Mouse (Mus musculus) embryo, embryonic 11.5 days (tissue): Measurements from ENCODE around the gene Zfp869.
"Not testable (repeated sequence)": the region's sequence is repeated elsewhere in the genome, so short reads cannot be mapped to it uniquely, and the experiment has no call there.

Source experiments
- DNase-seq: peaks from one replicate; pipeline ENCODE4 v3.0.0-alpha.2; 2012; ENCODE audit warnings: low read depth, low spot score

The Zfp869 gene

DNA sequence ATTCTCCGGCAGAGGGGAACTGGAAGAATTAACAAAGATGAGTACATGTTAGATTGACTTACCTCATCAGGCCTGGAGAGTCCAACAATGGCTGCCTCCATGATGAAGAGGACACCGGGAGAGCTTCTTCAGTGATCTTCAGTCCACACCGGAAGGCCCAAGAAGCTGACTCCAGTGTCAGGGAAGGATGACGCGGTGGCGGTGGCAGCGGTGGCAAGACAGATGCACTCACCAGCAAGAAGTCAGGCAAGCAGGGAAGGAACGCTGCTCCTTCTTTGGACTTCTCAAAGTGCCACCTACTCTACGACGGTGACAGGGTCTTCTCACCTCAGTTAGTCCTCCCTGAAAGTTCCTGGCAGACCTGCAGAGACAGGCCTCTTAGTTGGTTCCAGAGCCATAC is at the start of gene Zfp869:
TSS of gene Zfp869 (minus strand) at position 101 of the 400 bp plus-strand sequence.
- DNase-seq: not testable (repeated sequence)

DNA sequence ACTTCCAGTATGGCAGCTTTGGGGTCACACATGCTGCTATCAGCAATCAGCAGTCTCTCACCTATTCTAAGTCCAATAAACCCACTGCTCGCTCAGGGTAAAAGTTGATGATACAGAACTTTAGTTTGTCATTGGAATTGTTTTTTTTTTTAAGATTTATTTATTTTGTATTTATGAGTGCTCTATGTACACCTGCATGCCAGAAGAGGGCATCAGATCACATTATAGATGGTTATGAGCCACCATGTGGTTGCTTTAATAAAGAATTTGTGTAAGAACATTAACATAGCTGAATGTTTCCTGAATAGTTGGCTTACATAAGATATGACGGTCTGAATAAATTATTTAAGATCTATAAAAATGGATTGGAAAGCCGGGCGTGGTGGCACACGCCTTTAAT is 47.8 kb upstream of the Zfp869 start:
- no peak for DNase-seq

DNA sequence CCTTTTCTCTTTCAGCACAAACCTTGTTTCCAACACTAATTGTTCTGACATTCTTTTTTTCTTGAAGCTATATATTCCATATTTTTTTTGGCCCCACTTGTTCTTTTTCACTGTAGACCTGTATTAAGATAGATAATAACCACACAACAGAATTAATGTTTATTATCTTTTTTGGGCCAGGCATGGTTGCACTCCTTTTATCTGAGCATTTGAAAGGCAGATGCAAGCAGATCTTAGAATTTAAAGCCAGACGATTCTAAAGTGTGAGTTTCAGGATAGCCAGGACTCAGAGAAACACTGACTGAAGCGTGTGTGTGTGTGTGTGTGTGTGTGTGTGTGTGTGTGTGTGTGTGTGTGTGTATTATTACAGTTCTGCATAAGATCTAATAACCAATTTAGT is 41.9 kb upstream of the Zfp869 start:
- DNase-seq: no peak

DNA sequence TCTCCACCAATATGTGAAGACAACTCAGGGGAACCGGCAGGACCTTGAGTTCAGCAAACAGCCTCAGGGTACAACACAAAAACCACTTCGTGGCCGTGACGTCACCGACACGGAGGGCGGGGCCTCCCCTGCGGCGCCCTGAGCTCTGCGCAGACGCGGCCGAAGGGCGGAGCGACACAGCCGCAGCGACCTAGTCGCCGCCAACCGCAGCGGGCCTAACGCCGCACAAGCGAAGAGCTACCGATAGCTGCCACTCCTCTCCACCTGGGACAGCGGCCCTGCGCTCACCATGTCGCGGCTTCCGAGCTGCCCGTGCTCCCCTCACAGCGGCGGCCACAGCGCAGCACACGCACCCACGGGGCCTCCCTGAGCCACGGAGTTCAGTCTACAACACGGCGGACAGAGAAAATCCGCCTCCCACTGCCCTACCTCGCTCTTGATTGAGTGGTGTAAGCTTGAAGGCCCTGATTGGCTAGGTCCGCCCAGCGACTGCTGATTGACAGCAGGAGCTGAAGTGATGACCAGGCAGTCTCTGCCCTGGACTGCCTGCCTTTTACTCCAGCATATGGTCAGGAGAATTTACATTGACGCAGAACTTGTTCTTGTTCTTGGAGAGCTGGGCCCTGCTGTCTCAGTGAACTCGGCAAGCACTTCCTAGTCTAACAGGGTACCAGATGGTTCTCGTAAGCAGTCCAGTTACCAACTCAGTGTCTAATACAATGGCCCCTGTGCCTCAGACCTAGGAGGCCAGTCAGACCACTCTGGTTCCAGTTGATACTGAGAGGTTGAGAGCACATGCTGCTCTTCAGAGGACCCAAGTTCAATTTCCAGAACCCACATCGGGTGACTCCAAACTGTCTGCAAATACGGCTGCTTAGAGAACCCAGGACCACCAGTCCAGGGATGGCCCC is 39.3 kb upstream of the Zfp869 start, which contains the start of gene Zfp963:
TSS of gene Zfp963 (minus strand) at position 427 of the 911 bp plus-strand sequence.
- peak; percentile 94 for DNase-seq

DNA sequence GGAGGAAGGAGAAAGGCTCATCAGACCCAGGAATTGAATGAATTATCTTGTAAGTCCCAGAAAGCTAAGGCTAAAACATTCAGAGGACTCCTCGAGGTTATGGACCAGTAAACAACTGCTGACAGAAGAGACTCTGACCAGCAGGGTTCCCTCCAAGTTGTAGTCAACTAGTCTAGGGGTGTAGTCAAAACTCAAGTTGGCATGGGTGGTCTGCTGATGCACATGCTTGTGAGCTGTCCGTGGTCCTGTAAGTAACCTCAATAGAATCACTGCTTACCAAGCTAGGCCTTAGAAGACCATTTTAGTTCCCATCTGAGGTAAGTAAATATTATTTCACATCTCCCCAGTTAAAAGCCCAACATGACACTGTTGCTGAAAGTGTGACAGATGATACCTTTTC is 30.7 kb upstream of the Zfp869 start:
- DNase-seq: no peak

DNA sequence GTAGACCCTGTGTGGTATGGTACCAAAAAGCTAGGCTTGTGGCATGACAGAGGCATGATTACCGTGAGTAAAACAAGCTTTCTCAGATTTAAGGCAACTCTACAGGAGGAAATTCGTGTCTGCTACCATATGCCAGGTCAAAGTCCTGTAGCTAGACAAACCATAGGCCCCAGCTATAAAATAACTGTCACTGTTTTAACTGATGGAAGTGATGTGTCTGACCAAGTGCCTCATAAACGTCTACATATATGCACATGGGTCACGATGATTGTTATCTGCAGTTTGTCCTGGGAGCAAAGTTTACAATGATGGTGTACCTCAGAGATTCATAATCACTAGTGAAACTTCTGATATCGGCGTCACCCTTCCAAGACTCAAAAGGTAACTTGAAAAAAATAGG is 30.2 kb upstream of the Zfp869 start:
- DNase-seq: no peak

DNA sequence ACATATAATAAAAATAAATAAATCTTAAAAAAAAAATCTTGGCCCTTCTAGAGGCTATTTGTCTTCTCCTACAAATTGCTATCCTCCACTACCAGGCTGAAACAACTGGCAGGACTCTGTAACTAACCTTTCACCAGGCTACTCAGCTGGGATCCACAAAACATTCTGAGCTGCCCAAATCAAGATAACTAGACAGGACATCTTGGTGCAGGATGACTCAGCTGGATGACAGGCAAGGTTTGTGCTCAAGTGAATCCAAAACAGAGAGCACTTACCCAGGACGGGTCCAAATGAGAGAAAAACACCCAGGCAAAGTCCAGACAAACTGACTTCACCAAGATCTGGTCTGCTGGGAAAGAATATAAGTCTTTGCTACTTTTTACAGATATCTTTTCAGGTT is 25.0 kb upstream of the Zfp869 start:
- no peak for DNase-seq

DNA sequence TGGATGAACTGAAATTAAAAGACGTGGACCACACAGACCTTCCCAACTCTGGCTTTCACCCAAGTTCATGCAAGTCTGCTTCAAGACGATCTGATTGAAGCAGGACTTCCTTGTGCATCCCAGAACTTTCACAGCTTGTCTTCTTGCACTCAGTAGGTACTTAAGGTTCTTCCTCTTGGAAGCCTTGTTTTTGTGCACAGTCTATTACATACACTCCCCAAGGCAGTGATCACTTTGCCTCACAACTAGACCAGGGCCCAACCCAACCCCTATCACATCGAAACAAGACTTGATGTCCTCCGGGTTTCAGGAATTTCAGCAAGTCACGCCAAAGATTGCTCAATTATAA is 6.7 kb upstream of the Zfp869 start:
- DNase-seq: no peak

DNA sequence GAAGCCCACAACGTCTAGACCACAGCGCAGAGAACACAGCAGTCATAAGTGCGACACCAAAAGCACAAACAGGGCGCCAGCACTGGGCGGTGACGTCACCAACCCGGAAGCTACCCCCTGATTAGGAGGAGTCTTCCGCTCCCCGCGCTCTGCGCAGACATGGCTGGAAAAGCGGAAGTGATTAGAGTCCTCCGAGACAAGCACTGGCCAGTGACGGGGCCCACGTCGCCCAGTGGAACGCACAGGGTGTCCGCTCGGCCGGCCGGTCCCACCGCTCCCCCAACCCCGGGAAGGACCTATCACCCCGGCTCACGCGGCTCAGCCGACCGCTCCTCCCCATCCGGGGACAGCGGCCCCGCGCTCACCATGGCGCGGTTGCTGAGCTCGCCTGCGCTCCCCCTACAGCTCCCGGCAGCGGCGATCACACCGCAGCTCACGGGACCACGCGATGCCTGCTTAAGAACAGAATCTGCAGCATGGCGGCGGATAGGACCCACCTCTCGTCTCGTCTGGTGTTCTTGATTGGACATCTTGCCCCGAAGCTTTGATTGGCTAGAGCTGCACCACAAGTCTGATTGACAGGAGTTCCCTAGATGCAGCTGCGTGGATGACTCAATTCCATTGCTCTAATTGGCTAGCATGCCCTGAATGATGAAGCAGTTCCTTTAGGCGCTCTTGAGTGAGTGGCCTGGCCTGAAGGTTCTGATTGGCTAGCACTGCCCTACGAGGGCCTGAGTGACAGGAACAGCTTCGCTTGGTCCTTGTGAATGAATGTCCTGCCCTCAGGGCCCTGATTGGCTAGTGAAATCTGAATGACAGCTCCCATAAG is 6.1 kb upstream of the Zfp869 start:
- DNase-seq: peak; percentile 92

DNA sequence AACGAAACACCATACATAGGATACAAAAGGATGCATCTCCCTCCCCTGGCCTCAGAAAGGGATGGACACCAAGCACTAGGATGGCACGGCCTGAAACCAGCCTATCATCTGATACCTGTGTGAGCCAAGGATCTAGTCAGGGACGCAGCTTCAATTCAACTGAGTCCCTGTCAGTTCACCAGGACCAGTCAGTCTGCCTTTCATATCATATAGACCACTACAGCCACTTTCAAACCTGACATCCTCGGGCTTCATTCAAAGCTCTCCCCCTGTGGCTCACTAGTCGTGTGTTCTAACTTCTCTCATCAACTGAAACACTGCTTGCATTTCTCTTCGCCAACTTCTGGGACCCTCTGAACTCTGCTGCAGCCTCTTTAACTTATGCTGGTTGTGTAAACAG is 4.8 kb upstream of the Zfp869 start:
- DNase-seq: no peak

DNA sequence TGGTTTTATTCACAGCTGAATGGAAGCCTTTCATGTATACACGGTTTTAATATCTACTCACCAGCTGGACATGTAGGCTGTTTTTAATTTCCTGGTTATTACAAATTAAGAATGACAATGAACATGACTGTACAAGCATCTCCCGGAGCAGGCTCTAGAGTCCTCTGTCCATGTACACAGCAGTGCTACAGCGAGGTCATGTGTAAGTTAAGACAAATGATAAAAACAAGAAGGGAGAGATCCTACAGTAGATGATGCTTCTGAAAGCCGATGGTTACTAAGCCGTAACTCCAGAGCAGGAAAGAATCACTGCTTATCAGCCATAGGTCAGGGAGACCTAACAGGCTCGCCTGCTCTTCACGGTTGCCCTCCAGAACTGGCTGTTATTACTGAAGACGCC is 3.0 kb upstream of the Zfp869 start:
- DNase-seq: no peak

DNA sequence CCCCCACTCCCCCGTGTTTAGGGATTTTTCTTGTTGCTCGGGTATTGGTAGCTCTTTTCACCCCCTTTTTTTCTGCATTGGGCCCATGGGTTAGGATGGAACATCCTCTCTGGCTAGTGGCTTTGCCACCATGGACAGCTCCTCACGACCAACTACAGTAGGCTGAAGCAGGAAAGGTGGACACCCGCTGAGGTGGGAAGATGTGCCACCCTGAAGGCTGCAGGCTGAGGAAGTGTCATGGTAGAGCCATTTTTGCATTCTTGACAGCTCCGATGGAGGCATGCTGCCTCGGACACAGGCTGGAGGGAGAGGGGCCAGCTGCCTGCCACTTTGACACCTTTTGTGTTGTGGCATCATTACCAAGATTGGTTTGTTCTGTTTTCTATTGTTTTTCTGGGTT is 8.7 kb downstream of the Zfp869 start:
- DNase-seq: no peak

DNA sequence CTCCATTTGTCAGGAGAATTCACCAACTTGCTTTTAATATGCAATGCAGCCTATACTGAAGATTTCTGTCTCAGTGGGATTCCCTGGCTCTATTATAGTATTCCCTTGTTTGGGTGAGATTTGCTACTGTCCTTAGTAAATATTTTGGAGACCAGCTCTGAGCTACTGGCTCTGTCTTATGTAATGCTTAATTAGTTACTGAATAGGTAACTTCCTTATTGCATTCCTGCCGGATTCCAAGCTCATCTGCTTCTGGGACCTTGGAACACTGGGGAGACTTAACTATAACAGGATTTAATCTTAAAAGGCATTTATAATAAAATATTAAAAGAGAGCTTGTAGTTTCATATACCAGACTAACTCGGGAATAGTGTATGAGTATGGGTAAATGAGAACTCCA is 45.5 kb downstream of the Zfp869 start:
- not testable (repeated sequence) for DNase-seq

DNA sequence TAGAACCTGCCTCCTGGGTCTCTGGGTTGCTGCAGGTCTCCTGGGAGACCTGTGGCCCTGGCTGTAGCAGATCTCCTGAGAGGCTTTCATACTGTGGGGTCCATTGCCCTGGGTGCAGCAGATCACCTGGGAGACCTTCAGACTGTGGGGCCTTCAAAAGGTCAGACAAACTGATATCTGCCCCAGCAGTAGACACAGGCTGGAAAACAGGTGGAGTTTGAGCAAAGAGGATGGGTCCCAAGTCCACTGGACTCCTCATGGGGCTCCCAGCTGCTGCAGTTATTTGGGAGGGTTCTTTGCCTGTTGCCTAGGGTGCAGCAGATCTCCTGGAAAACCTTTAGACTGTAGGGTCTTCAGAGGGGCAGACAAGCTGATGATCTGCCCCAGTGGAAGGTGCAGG is 49.2 kb downstream of the Zfp869 start:
- DNase-seq: no peak
